Comparison of ENCODE assay signal across 8 mouse cellular contexts in the genomic region with DNA sequence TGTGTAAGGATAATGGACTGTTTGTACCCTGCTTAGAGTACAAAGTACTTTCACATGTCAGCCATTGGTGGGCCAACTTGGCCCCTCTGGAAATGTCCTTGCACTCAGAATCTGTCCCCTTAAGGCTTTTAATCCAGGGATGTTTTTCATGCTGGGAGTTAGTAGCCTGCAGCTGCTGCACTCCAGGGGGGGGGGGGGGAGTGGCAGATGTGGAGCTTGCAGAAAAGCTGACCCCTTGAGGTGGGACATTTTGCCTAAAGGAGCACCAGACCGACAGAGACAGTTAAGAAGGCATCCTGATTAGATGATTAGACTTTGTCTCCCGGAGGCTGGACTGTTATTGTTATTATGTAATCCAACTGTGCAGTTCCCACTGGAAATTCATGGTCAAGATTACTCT. TPM values are rescaled to one million over a fixed set of nuclear protein-coding genes. Genes with fewer than 3 reads are reported as not detected.
DNase-seq lines count a peak whose midpoint lies in the region; ATAC-seq and TF ChIP-seq lines count a peak whose summit lies in the region.

No protein-coding gene starts in this region.

- no peak for TF ChIP-seq POLR2A in heart, adult 2 months (IDR thresholded peaks at IDR 0.05; ENCODE audit: insufficient read depth, low read depth, low read length)

- no peak for ATAC-seq in liver, embryonic 13.5 days (ENCODE audit: low read depth)
- no peak for ATAC-seq in frontal cortex, adult (ENCODE audit: low TSS enrichment)

- peak overlapping the region; percentile 88 for H3K4me3 ChIP-seq in heart, adult 2 months
- H3K4me3 ChIP-seq in embryonic facial prominence, embryonic 10.5 days: 0 out of 2 replicates have a peak overlapping the region, but pooled peaks have one; percentile 14
- peak overlapping the region; percentile 14; the same call in 1 of the 2 replicates for H3K4me3 ChIP-seq in liver, embryonic 13.5 days (replicated peaks)

- TF ChIP-seq CTCF in heart, adult 2 months (IDR thresholded peaks at IDR 0.05): no peak

- H3K9me3 ChIP-seq in embryonic facial prominence, embryonic 10.5 days: no peaks in the 10 kb centered on the region
- no peaks in the 10 kb centered on the region for H3K9me3 ChIP-seq in liver, embryonic 13.5 days (replicated peaks)

- intact Hi-C loops in heart, adult 2 months (cut with DNase I): no loop called here
- intact Hi-C loops in heart, postnatal 14 days (cut with DNase I): no loop called here

- WGBS in heart, adult 2 months: 11% methylated on average over 2 of the region's 2 CpGs
- 9% methylated on average over 2 of the region's 2 CpGs for WGBS in embryonic facial prominence, embryonic 10.5 days
- 33% methylated on average over 2 of the region's 2 CpGs for WGBS in liver, embryonic 13.5 days (ENCODE audit: insufficient replicate concordance)

- H3K27me3 ChIP-seq in heart, adult 2 months (ENCODE audit: control insufficient read depth, insufficient read depth, low read length): no peaks in the 10 kb centered on the region
- H3K27me3 ChIP-seq in embryonic facial prominence, embryonic 10.5 days (replicated peaks; ENCODE audit: low read depth, poor library complexity, severe bottlenecking): peaks cover 15% of the 10 kb centered on the region
- peaks cover 39% of the 10 kb centered on the region for H3K27me3 ChIP-seq in liver, embryonic 13.5 days

- 0 out of 2 replicates have a peak overlapping the region, but pooled peaks have one; percentile 26 for H3K4me2 ChIP-seq in liver, embryonic 13.5 days

- H3K27ac ChIP-seq in heart, adult 2 months: peak overlapping the region; percentile 98
- no peak overlapping the region for H3K27ac ChIP-seq in embryonic facial prominence, embryonic 10.5 days (replicated peaks)
- H3K27ac ChIP-seq in liver, embryonic 13.5 days: no peak overlapping the region

- H3K79me2 ChIP-seq in heart, adult 2 months (replicated peaks; ENCODE audit: control insufficient read depth, insufficient read depth, low read length): peaks cover 3% of the 10 kb centered on the region; the same call in 1 of the 2 replicates

- DNase-seq in heart, adult 2 months: peak in 1 of 2 experiments; percentile 19
- no peak for DNase-seq in heart, postnatal 14 days
- DNase-seq in embryonic facial prominence, embryonic 10.5 days (ENCODE audit: low spot score): peak; percentile 33
- DNase-seq in heart, postnatal 4 days: peak; percentile 14
- no peak for DNase-seq in liver, embryonic 13.5 days
- no peak for DNase-seq in right cerebral cortex, adult 18-20 months
- DNase-seq in cerebellum, postnatal 14 days: no peak

- H3K9ac ChIP-seq in heart, adult 2 months (ENCODE audit: low read depth, low read length): peak overlapping the region; percentile 75
- H3K9ac ChIP-seq in liver, embryonic 13.5 days: no peak overlapping the region

- H3K36me3 ChIP-seq in heart, adult 2 months (ENCODE audit: control insufficient read depth, insufficient read depth, low read length): peaks cover 37% of the 10 kb centered on the region
- peaks cover 40% of the 10 kb centered on the region for H3K36me3 ChIP-seq in embryonic facial prominence, embryonic 10.5 days (replicated peaks)
- no peaks in the 10 kb centered on the region for H3K36me3 ChIP-seq in liver, embryonic 13.5 days

- H3K4me1 ChIP-seq in heart, adult 2 months (ENCODE audit: control insufficient read depth, insufficient read depth, low read length): peaks cover 15% of the 10 kb centered on the region
- H3K4me1 ChIP-seq in embryonic facial prominence, embryonic 10.5 days: peaks cover 52% of the 10 kb centered on the region
- H3K4me1 ChIP-seq in liver, embryonic 13.5 days (replicated peaks): peaks cover 23% of the 10 kb centered on the region

- no peak for TF ChIP-seq EP300 in heart, adult 2 months (IDR thresholded peaks at IDR 0.05; ENCODE audit: insufficient read depth, low read depth, low read length)

RNA-seq across cellular contexts. Expression of a gene that starts 2.3 kb away (rescaled TPM):
- total RNA-seq in heart, adult 2 months (2021): 100 to 1,000 TPM; 354 to 451 TPM
- 522 and 708 TPM in 2 replicates for polyA plus RNA-seq in heart, adult 2 months (2012; rRNA removed)
- total RNA-seq in heart, postnatal 14 days (2021): 100 to 1,000 TPM; 318 to 323 TPM
- polyA plus RNA-seq in embryonic facial prominence, embryonic 10.5 days (2016; fragmentation: Nextera tagmentation; extraction: Ambion mirVana): 2.1 and 2.2 TPM in 2 replicates
- 100 to 1,000 TPM; 730 to 743 TPM for total RNA-seq in heart, postnatal 4 days (2021)
- 0.92 and 0.93 TPM in 2 replicates for polyA plus RNA-seq in liver, embryonic 13.5 days (2015; fragmentation: Nextera tagmentation; extraction: Ambion mirVana)

Comparison
In these comparisons a context has a peak if more than half of its experiments do, and no peak if none do; other contexts are left out.
1. DNase-seq: peak in embryonic facial prominence, embryonic 10.5 days (single experiment) and heart, postnatal 4 days (single experiment); none in heart, postnatal 14 days (0 of 2), liver, embryonic 13.5 days (single experiment), right cerebral cortex, adult 18-20 months (single experiment) and cerebellum, postnatal 14 days (0 of 2).
2. H3K4me3 ChIP-seq: peak in every context shown above with its lines; median percentile 88 in heart, adult 2 months; 14 in embryonic facial prominence, embryonic 10.5 days; 14 in liver, embryonic 13.5 days.